Mouse (Mus musculus) leukemia stem cell, adult 10-12 weeks (primary cell): ENCODE results near the gene Rhox2h. TPM values are rescaled to one million over a fixed set of nuclear protein-coding genes. Genes with fewer than 3 reads are reported as not detected.

Experiments
- polyA plus RNA-seq: library from polyadenylated mRNA; stranded (reverse); fragments of >175 nt; gene quantifications from 2 replicates; pipeline ENCODE4 v1.2.3, GENCODE M21; 2012; ENCODE audit warnings: low replicate concordance

Gene Rhox2h
- polyA plus RNA-seq: not detected in 2 replicates

DNA sequence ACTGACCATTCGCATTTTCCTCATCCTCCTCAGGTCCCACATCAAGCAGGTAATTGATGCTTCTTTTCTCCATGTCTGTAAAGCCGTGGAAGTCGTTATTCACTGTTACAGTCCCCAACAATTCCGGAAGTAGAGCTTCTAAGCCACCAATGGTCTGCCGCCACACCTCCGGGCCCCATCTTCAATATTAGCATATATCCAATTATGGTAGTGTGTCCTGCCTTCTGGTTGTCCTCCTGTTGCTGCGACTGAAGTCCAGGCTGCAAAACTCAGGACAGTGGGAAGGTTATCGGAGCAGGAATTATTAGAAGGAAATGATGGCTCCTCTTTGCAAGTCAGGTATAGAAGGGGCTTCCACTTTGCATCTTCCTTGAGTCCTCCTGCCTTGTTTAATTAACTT lies at the start of gene Rhox2h:
TSS of gene Rhox2h (minus strand) at position 101 of the 400 bp plus-strand sequence.

GRCm38 (mm10) chrX:37668664-37669063 lies 4.4 kb downstream of the Rhox2h start, which contains the start of gene Rhox3h:
Rhox3h (minus strand) TSS chrX:37668764.

GRCm38 (mm10) chrX:37651227-37651626 lies 21.9 kb downstream of the Rhox2h start, which contains the start of gene Rhox4g:
Rhox4g (minus strand) TSS chrX:37651327.

DNA sequence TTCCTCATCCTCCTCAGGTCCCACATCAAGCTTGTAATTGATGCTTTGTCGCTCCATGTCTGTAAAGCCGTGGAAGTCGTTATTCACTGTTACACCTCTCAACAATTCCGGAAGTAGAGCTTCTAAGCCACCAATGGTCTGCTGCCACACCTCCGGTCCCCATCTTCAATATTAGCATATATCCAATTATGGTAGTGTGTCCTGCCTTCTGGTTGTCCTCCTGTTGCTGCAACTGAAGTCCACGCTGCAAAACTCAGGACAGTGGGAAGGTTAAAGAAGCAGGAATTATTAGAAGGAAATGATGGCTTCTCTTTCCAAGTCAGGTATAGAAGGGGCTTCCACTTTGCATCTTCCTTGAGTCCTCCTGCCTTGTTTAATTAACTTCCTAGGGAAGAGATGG lies 29.7 kb downstream of the Rhox2h start, which contains the start of gene Rhox2g:
TSS of gene Rhox2g (minus strand) at position 101 of the 400 bp plus-strand sequence.

GRCm38 (mm10) chrX:37628512-37628911 lies 44.6 kb downstream of the Rhox2h start, which contains the start of gene Rhox3g:
Rhox3g (minus strand) TSS chrX:37628612.

Other genes starting within 250 kb of the Rhox2h start
- not detected in 2 replicates for gene Rhox4b, start 240.8 kb downstream of the Rhox2h start, polyA plus RNA-seq
- gene Rhox2c, start 219.6 kb downstream of the Rhox2h start, polyA plus RNA-seq: not detected in 2 replicates
- not detected in 2 replicates for gene Rhox3c, start 214.7 kb downstream of the Rhox2h start, polyA plus RNA-seq
- not detected in 2 replicates for gene Rhox4c, start 192.9 kb downstream of the Rhox2h start, polyA plus RNA-seq
- not detected in 2 replicates for gene Rhox2d, start 179.8 kb downstream of the Rhox2h start, polyA plus RNA-seq
- gene Rhox4d, start 158.9 kb downstream of the Rhox2h start, polyA plus RNA-seq: not detected in 2 replicates
- gene Rhox2e, start 142.8 kb downstream of the Rhox2h start, polyA plus RNA-seq: not detected in 2 replicates
- not detected in 2 replicates for gene Rhox3e, start 131.3 kb downstream of the Rhox2h start, polyA plus RNA-seq
- not detected in 2 replicates for gene Rhox4e, start 115.9 kb downstream of the Rhox2h start, polyA plus RNA-seq
- gene Rhox2f, start 101.9 kb downstream of the Rhox2h start, polyA plus RNA-seq: not detected in 2 replicates
- not detected in 2 replicates for gene Rhox3f, start 92.3 kb downstream of the Rhox2h start, polyA plus RNA-seq
- gene Rhox4f, start 65.6 kb downstream of the Rhox2h start, polyA plus RNA-seq: not detected in 2 replicates
- gene Rhox3g, start 44.7 kb downstream of the Rhox2h start, polyA plus RNA-seq: not detected in 2 replicates
- gene Rhox2g, start 29.8 kb downstream of the Rhox2h start, polyA plus RNA-seq: not detected in 2 replicates
- not detected in 2 replicates for gene Rhox4g, start 21.9 kb downstream of the Rhox2h start, polyA plus RNA-seq
- not detected in 2 replicates for gene Rhox3h, start 4.5 kb downstream of the Rhox2h start, polyA plus RNA-seq
- not detected in 2 replicates for gene Rhox5, start 131.6 kb upstream of the Rhox2h start, polyA plus RNA-seq
- not detected in 2 replicates for gene Rhox6, start 153.6 kb upstream of the Rhox2h start, polyA plus RNA-seq
- gene Rhox7a, start 158.4 kb upstream of the Rhox2h start, polyA plus RNA-seq: not detected in 2 replicates
- not detected in 2 replicates for gene Rhox8, start 205.7 kb upstream of the Rhox2h start, polyA plus RNA-seq
- not detected in 2 replicates for gene Rhox7b, start 224.0 kb upstream of the Rhox2h start, polyA plus RNA-seq
- not detected in 2 replicates for gene Rhox9, start 228.5 kb upstream of the Rhox2h start, polyA plus RNA-seq